Mouse (Mus musculus) liver, embryonic 14.5 days (tissue): Measurements from ENCODE around the gene Gm21969.

Experiments
- CTCF ChIP-seq: IDR thresholded peaks from 2 replicates; pipeline ENCODE4 v1.5.1; 2016; ENCODE audit warnings: antibody characterized with exemption, low read depth, control low read depth
- EP300 ChIP-seq: IDR thresholded peaks from 2 replicates; pipeline ENCODE4 v1.6.1; 2016; ENCODE audit warnings: antibody characterized with exemption, low read depth

DNA sequence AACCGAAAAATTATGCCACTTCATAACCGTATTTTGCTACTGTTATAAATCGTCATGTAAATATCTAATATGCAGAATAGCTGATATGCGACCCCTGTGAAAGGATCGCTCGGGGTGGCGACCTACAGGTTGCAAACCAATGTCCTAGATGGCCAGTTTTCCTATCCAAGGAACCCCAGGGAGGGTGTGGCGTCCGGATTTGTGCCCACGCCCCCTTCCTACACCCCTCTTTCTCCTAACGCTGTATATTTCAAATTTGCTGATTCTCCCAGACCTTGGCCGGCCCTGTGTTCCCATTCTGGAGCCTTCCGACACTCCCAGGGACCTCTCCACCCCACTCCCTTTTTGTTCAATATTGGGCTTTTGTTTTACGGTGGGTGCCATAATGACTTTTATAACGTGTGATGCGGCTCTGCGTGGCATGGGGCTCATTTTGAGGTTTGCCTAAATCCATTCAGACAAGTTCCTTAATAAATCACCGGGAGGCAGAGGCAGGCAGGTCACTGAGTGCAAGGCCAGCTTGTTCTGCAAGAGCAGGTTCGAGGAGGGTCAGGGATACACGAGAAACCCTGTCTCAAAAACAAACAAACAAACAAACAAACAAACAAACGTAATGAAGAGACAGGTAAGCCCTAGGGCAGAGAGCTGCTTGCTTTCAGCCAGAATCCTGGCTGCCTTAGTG lies 20.6 kb downstream of the Gm21969 start:
- TF ChIP-seq CTCF (no peak), EP300 (no peak)
